Mouse (Mus musculus) adipocyte (in vitro differentiated cells): Measurements from ENCODE around the gene Gm7257.
A peak's percentile ranks its signal among the peaks of the same experiment; 100 is the strongest.

Source experiments
- DNase-seq: peaks from one replicate; pipeline ENCODE4 v3.0.0-alpha.2; 2016; ENCODE audit warnings: low spot score

Gene Gm7257

DNA sequence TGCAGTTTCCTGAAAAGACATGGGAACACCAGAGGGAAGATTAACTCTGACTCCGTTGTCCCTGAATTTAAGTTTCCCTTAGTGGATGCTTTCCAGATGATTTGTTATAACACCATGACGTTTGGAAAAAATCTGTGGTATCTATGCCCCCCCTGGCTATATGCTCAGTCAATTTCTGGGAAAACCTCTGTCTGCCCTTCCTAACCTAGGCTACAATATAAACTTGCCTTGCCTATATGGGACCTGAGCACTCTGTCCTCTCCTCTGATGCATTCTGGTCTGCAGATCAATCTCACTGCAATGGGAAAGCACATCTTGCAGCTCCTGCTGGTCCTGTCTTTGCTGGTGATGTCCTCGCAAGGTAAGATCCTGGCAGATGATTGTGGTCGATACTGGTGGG lies at the start of gene Gm7257:
TSS of gene Gm7257 (plus strand) at position 301 of the 400 bp plus-strand sequence.
- DNase-seq: no peak

GRCm38 (mm10) chr9:36402991-36403390 lies 28.7 kb upstream of the Gm7257 start:
- peak; percentile 31 for DNase-seq

GRCm38 (mm10) chr9:36435051-36435764 lies 3.5 kb downstream of the Gm7257 start:
- DNase-seq: peak; percentile 33

DNA sequence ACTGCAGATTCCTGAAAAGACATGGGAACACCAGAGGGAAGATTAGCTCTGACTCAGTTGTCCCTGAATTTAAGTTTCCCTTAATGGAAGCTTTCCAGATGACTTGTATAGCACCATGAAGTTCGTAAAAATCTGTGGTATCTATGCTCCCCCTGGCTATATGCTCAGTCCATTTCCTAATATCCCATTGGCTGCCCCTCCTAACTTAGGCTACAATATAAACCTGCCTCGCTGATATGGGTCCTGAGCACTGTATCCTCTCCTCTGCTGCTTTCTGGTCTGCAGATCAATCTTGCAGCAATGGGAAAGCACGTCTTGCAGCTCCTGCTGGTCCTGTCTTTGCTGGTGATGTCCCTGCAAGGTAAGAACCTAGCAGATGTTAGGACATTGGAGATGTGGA lies 43.7 kb downstream of the Gm7257 start, which contains the start of gene Gm9513:
TSS of gene Gm9513 (plus strand) at position 301 of the 400 bp plus-strand sequence.
- DNase-seq: no peak
